Mouse (Mus musculus) embryo, embryonic 10.5 days (tissue): ENCODE results near the gene Klhl7.
A peak's percentile ranks its signal among the peaks of the same experiment; 100 is the strongest.

Experiments used
- DNase-seq: peaks from one replicate; pipeline ENCODE4 v3.0.0-alpha.2; 2015; ENCODE audit warnings: low spot score

Klhl7 gene

DNA sequence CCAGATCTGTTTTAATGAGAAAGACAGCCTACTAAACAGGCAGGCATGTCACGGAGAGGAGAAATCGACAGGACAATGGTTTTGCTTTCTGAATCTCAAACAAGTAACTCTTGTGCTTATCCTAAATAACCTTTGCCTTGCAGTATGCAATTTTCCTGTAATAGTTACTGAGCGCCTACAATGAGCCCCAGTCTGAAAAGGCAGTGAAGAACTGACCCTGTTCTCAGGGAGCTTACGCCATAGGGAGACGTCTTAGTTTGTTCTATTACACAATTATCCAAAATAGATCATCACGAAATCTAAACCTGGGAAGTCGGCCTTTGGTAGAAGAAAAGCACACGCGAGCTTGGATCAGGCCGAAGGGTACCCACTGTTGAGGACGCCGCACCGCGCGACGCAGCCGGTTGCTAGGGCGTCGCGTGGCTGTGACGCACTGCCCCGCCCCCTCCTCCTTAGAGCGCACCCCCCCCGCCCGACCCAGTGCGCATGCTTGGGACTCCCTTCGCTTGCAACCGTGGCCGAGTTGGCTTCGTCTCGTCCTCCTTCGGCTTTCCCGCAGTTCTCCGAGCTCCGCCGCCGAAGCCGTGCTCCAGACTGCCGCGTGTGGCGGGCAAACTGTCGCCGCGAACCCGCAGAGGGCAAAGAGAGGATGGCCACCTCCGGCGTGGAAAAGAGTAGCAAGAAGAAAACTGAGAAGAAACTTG, at the start of gene Klhl7:
TSS of gene Klhl7 (plus strand) at position 500 of the 704 bp plus-strand sequence.
- peak; percentile 96 for DNase-seq

DNA sequence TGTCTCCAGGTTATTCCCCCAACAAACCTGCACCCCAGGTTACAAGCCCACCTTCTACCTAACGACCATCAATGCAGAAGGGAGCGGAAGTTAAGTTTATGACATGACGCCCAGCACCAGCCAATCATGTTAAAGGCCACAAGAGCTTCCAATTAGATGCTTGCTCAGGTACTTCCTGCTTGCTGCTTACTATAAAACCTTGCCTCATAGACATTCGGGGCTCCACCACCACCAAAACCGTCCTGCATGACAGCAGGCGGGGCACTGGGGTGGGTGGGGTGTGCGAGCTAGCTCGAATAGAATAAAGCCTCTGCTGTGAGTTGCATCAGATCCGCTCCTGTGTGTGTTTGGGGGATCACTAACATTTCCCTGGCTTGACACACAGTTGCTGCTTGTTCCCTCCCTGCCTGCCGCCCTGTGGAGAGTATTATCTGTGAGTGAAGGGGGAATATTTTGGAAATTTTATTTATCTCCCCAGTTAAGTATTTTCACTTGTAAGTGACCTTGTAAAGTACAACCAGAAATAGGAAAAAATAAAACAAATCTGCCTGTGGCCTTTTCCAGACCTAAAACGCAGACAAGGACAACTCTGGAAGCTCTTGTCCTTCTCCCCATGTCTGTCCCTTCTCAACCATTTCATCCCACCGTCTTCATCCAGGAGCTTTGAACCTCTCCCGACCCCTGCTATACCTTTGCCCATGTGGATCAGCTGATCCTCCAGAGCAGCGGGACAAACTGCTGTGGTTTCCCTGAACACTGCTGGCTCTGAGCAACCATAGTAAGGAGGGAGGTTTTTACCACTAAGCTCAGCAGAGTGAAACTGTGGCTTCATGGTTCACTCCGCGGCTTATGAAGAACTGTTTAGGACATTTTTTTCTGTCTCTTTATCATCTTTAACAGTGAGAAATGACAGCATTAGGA, 48.4 kb upstream of the Klhl7 start:
- no peak for DNase-seq

DNA sequence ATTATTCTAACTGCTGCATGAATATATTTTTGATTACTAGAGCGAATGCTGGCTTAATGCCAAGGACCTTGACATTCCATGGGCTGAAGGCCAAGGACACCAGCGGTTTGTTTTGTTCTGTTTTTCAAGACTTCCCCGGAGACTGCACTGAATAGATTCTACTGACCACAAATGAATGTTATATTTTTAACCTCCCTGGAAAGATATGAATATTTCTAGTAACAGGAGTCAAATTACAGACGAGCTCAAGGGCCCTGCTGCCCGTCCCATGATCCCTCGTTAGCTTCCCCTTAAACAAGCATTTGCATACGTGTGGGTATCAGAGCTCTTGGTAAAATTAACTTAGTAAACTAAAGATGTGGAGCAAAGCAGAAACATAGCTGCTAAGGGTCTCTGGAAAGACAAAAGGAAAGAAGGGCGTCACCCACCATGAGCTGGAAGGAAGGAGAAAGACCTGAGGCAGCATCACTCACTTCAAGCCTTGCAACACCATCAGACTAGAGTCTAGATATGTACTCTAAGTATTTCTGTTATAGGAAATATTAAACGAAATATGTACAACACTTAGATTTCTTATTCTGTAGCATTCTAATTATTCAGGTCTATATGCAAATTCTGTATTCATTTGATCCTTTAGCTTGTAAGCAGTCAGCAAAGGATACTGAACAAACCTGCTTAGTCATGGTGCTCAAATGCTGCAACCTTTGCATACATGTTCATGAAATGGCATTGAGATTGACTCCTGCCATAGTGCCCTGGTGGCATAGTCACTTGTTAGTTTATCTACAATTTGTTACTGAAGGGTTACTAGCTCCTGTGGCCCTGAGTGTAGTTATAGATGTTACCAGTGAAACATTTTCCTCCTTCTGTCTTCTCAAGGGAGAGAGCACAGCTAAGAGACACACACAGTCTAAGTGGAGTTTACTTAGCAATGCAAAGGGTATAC, 46.9 kb upstream of the Klhl7 start:
- no peak for DNase-seq

DNA sequence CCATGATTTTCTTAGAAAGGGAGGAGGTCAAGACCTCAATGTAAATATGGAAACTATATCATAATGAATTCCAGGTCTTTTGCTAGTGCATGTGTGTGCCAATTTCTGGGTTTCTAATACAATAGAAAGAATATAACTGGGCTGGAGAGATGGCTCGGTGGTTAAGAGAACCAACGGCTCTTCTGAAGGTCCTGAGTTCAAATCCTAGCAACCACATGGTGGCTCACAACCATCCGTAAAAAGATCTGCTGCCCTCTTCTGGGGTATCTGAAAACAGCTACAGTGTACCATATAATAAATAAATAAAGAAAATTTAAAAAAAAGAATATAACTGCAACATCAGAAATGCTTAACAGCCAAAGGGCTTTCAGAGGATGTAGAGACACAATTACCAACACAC, 46.0 kb upstream of the Klhl7 start:
- DNase-seq: no peak

DNA sequence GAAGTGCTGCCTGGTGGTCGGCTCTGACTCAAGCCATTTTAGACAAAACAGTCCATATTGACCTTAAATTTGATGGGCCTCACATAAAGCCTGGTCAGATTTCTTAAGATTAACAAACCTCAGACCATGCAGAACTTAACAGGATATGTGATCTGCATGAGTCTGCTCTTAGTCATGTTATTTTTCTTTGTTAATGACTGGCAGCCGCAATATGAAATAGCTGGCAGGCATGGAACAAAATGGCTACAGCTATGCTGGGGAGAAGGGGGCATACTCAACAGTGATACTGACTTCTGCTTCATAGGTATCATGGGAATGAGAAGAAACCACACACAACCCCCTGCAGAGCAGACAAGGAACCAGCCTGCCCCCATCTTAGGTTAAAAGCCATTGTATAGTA, 43.5 kb upstream of the Klhl7 start:
- DNase-seq: no peak

DNA sequence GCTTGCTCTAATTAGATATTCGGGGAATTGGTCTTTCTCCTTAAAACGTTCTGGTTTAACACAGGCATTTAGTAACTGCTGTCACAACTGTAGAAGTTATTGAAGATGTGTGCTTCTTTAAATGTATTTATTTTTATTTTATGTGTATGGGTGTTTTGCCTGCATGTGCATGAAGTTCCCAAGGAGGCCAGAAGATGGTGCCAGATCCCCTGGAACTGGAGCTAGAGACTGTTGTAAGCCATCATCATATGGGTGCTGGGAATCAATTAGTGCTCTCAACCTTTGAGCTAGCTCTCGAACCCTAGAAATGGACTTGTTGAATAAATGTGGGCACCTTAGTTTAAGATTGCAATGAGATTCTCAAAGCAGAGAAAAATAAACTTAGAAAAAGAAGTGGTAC, 42.8 kb upstream of the Klhl7 start:
- no peak for DNase-seq

DNA sequence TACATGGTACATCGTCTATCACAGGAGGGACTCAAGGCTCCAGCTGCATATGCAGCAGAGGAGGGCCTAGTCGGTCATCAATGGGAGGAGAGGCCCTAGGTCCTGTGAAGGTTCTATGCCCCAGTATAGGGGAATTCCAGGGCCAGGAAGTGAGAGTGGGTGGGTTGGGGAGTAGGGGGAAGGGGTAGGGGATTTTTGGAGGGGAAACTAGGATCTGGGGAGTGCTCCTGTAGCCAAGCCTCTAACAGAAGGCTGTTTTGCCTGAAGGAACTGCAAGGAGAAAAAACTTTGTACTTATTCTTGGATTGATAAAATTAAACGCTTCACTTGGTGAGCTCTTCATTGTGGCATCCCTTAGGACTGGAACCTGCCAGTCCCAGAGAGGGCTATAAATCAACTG, 39.5 kb upstream of the Klhl7 start:
- no peak for DNase-seq

DNA sequence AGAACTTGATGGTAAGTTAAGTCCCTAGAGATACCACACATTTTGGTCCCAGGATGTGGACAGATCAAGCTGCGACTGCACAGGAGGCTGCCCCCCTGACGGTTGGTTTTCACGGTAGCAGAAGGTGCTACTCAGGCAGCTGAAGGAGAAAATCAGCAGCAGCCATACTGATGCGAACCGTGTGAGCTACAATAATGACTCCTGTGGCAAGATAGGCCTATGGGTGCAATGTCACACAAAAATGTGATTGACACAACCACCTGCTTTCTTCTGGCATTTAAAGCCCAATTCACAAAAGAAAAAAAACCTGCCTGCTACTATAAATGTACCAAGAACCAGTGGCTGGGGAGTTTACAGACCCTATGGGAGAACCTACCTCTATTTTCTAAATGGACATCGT, 37.4 kb upstream of the Klhl7 start:
- DNase-seq: no peak

DNA sequence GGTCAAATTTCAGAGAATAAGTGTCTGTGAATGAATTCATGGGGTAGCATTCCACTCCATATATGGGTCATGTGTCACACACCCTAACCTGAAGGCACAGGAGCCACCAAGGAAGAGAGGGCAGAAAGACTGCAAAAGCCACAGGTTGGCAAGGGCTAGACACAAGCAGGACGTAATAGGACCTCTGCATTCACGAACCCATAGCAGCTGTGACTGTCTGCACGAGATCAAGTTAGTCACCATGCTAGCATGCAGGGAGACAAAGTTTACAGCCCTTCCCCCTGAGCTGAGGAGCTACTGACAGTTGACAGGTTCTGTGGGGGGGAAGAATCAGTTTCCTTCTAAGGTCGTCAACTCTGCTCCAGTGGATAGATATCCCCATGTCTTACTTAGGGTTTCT, 36.9 kb upstream of the Klhl7 start:
- DNase-seq: no peak

DNA sequence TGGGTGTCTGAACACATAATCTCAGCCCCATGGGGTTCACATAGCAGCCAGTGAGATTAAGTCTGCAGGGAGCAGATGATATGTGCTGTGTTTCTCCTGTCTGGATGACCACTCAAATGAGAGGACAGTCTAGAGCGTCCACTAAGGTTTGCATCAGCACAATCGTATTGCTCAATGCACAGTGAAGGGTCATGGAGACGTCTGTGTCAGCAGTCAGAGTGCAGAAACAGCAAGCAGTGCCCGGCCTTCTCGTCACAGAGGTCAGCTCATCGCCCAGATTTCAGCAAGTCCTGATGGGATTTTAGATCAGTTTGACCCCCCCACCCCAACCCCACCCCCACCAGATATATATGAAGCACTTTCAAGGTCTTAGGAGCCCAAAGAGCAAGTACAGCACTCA, 31.4 kb upstream of the Klhl7 start:
- no peak for DNase-seq

DNA sequence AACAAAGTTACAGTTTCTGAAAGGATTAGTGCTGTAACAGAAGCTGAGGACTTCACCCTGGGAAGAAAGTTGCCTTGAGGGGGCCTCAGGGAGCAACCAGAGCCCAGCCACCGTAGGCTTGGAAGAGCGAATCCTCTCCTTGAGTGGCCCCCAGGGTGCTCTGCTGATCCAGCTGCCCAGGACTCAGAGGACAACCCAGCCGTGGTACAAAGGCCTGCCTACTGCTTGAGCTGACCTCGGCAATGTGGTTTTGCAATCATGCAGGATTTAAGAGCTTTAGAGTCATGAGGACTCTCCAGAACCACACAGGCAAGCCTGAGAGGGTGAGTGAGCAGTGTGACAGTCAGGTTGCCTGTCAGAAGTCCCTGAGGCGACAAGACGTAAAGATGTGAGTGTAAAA, 28.4 kb upstream of the Klhl7 start:
- DNase-seq: no peak

DNA sequence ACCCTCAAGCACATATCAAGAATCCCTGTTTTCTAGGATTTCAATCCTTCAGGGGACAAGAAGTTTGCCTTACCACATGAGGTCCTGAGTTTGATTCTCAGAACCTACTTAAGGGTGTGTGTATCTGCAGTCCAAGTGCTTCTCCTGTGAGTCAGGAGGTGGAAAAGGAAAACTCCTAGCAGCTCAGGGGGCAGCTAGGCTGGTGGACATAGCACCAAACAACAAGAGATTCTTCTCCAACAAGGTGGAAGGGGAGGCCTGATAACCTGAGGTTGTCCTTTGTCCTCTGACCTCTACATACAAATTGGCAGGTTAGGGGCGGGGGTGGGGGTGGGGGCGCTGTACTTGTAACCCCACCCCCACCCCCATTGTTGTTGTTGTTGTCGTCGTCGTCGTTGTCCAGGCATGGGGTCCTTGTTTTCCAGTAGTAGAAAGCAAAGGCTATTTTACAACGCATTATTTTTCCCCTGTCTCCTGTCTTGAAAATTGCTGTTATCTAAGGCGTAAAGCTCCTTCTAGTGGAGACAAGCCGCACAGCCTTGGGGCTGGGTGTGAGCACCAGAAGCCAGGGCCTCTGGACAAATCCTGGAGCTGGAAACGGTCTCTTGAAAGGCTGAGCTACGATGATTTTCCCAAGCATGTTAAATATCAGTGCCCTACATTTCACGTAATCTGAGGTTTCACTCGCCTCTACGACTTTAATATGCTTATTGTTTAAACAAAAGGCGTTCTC, 23.3 kb upstream of the Klhl7 start:
- DNase-seq: peak; percentile 87

DNA sequence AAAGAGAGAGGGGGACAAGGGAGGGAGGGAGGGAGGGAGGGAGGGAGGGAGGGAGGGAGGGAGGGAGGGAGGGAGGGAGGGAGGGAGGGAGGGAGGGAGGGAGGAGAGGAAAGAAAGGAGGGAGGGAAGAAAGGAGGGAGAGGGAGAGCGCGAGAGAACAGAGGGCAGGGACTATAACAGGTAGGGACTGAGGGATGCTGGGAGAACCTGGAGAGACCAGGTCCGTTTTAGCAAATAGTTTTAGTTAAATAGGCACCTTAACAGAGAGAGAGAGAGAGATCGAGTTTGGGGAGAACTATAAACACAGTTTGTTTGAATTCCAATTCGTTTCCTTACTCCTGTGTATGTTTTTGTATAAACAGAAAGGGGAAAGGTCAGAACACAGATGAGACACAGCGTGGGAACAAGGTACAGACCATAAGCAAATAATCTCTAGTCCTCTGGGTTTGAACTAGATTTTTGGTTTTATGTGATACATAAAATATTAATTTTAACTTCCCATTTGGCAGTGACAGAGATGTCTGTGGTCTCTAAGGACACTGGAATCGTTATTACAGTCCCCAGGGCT, 22.6 kb upstream of the Klhl7 start:
- DNase-seq: no peak

DNA sequence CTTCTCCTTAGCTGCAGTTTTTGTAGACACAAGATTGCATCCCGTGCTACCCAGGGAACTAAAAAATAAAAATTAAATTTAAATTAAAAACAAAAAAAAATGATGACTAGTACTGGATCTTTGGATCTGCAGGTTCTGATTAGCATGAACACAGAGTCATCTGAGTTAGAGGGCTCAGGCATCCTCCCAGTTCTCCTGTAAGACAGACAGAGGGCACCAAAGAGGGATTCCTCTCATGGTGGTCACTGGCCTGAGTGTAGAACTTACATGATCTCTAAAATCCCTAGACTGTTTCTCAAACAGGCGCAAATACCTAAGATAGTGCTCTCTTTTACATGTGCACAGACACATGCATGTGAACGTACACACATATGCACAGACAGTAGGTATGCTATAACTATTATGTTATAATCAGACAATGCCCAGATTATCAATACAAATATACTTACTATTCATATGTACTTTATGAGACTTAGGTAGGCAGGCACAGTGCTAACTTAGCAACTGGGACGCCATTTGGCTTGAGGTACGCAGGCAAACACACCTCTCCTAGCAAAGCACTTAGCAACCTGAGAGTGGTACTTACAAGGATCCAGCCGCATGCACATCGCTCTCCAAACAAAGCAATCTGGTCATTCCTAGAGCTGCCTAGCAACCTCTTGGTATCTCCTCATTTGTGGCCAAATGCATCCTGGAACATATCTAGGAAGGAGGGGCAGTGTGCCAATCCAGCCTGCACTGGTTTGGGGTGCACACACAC, 21.8 kb upstream of the Klhl7 start:
- peak; percentile 35 for DNase-seq

DNA sequence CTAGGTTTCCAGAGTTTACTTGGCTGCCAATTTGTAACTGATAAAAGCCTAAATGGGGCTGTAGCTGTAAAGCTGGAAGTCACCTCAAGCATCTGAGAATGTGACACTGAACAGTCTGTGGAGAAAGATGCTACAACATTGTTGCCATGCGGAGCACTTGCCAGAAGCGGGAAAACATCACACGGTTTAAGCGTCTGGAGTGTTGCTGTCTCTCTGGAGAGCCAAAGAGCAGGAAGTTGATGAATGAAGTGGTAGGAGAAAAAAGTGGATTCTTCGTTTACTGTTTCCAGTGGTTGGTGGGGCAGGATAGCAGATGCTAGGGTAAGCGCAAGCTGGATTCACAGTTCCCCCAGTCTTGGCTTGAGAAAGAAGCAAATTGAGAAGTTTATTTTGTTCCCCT, 19.6 kb upstream of the Klhl7 start:
- no peak for DNase-seq

DNA sequence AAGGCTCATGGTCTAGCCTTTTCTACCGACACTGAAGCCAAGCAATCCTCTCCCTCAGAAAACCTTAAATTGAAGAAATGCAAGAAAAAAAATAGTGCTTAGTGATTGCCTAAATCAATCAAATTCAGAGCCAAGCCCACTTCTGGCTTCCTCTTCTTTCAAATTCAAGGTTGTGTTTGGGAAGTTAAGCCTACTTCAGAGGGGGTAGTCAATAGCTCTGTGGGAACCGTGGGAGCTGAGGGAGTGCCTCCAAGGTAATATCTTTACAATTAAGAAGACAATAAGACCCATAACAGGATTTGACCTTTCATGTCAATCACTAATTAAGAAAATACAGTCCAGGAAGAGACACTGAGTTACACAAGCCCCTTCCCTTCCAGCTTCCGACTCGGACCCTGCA, 15.6 kb upstream of the Klhl7 start:
- DNase-seq: no peak

DNA sequence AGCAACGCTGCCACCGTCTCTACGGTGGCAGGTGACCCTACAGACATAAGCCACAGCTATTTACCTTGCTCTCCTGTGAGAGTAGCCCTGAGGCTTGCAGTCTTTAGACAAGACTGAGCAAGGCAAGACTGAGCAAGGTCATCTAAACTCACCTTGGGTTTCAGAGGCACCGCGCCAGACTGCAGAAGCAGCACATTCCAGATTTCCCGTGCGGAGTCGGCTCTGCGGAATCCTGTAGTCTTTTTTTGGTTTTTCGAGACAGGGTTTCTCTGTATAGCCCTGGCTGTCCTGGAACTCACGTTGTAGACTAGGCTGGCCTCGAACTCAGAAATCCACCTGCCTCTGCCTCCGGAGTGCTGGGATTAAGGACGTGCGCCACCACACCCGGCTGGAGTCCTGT, 14.2 kb upstream of the Klhl7 start:
- DNase-seq: no peak

DNA sequence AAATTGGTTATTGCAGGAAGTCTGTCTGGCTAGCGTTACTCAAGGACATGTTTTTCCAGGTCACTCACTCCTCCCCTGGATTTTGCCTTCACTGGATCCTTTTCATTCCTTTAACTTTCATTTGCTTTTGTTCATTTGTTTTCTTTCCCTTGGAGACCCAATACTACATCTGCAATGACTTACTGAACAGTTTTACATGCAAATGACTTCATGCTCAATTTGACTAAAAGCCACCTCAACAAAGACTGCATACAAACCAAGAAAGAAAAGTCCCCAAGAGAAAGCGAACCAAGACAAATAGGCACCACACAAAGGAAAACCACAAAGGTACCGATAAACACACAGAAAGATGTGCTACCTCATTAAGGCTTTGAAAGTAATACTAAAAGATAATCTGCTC, 13.5 kb upstream of the Klhl7 start:
- peak; percentile 32 for DNase-seq

DNA sequence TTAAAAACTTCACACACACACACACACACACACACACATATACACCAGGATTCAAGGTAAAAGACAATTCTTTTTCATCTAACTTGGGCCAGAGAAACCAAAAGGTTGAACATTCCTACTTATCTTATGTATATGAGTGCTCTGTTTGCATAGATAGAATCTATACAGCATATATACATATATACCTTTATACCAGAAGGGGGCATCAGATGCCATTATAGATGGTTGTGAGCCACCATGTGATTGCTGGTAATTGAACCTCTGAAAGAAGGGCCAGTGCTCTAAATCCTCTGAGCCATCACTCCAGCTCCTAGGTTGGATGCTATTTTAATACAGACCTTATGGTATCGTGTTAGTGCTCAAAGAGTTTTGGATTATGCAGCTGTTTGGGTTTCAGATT, 12.0 kb upstream of the Klhl7 start:
- DNase-seq: no peak

DNA sequence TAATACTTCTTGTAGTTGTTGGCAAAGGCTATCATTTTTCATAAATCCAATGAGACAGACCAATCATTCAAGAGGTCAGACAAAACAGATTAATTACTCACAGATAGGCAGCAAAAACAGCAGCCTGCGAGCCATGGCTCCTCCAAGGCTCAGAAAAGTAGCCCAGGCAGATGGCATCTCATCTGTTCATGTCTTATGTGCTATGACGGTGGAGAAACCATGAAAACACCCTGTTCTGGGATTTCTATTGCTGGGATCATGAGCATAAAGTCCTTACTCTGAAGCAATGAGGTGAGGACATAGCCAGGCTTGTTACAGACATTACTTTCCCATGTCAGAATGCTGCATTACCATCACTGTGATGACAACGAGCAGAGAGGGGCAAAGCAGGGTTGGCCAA, 7.9 kb upstream of the Klhl7 start:
- DNase-seq: no peak

DNA sequence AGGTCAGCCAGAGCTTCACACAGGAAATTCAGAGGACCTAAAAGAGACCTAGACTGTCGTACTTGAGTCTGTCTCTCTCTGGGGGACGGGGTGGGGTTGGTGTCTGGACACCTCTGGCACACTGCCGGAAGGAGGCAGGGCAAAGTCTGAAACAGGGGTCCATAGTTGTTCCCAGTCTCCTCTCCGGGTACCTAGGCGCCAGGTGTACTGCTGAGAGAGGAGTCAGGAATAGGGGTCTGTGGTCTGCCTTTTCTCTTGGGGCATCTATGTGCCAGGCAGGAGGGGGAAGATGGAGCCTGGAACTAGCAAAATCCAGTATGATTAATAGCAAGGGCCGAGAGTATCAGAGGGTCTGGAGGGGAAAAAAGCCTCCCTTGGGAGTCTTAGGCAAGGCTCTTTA, 5.0 kb upstream of the Klhl7 start:
- DNase-seq: no peak
